Mouse (Mus musculus) hindbrain, embryonic 16.5 days (tissue): ENCODE data around the gene Smim4. TPM values are rescaled to one million over a fixed set of nuclear protein-coding genes. Genes with fewer than 3 reads are reported as not detected.

Experiments
- ATAC-seq: fragments of 200-750 bp; cut with Nextera tagmentation; 2 replicates; pipeline ENCODE4 v1.8.0; 2017; ENCODE audit warnings: moderate TSS enrichment, moderate library complexity
- H3K27ac ChIP-seq: fragments of 300-500 bp; sonication (generic); 2 replicates; pipeline ENCODE4 v1.5.1; 2014; ENCODE audit warnings: low read depth, mild to moderate bottlenecking, control low read depth, low read length, moderate library complexity
- H3K27me3 ChIP-seq: fragments of 300-500 bp; sonication (generic); replicated peaks from 2 replicates; pipeline ENCODE4 v1.6.1; 2014; ENCODE audit warnings: low read length; ENCODE audit not compliant: control insufficient read depth, insufficient read depth
- H3K36me3 ChIP-seq: fragments of 300-500 bp; sonication (generic); 2 replicates; pipeline ENCODE4 v1.6.1; 2014; ENCODE audit warnings: mild to moderate bottlenecking, low read length, moderate library complexity, mixed read lengths; ENCODE audit not compliant: control insufficient read depth, insufficient read depth
- H3K4me1 ChIP-seq: fragments of 300-500 bp; sonication (generic); 2 replicates; pipeline ENCODE4 v1.6.1; 2014; ENCODE audit warnings: low read depth, low read length; ENCODE audit not compliant: control insufficient read depth, insufficient read depth
- H3K4me2 ChIP-seq: fragments of 300-500 bp; sonication (generic); 2 replicates; pipeline ENCODE4 v1.6.1; 2014; ENCODE audit warnings: mild to moderate bottlenecking, low read length, control low read depth, moderate library complexity
- H3K4me3 ChIP-seq: fragments of 300-500 bp; sonication (generic); 2 replicates; pipeline ENCODE4 v1.5.1; 2014; ENCODE audit warnings: mild to moderate bottlenecking, low read length, control low read depth, moderate library complexity
- H3K9ac ChIP-seq: fragments of 300-500 bp; sonication (generic); 2 replicates; pipeline ENCODE4 v1.6.1; 2014; ENCODE audit warnings: low read depth, mild to moderate bottlenecking, control low read depth, low read length, moderate library complexity
- H3K9me3 ChIP-seq: fragments of 300-500 bp; sonication (generic); 2 replicates; pipeline ENCODE4 v1.6.1; 2014; ENCODE audit warnings: mild to moderate bottlenecking, low read length, moderate library complexity; ENCODE audit not compliant: control insufficient read depth
- WGBS: fragments of 180-500 bp; shearing (Covaris S2); extraction: QIAGEN DNeasy Blood & Tissue Kit; methylation state at CpG from one replicate; pipeline ENCODE4 v1.1.7; 2014; 5-methylcytosine and 5-hydroxymethylcytosine counted together
- polyA plus RNA-seq: library from polyadenylated mRNA; unstranded; fragments of >200 nt; fragmentation: Nextera tagmentation; extraction: Ambion mirVana; gene quantifications from 2 replicates; pipeline ENCODE4 v1.2.1, GENCODE M21; 2015

The Smim4 gene
- polyA plus RNA-seq, 1 experiment from 2014 or later, result 51.3 TPM

- peak overlapping the region; percentile 48 for H3K9ac ChIP-seq
- no peaks in the 10 kb centered on the region for H3K9me3 ChIP-seq
- no peaks in the 10 kb centered on the region for H3K36me3 ChIP-seq
- no peak for ATAC-seq
- H3K27me3 ChIP-seq, result no peaks in the 10 kb centered on the region
- H3K4me1 ChIP-seq, result peaks cover 43% of the 10 kb centered on the region
- peak overlapping the region; percentile 74 for H3K4me3 ChIP-seq
- peak overlapping the region; percentile 90 for H3K27ac ChIP-seq
- peak overlapping the region; percentile 80 for H3K4me2 ChIP-seq
- WGBS, result 70% methylated on average over 15 of the region's 15 CpGs
Observed at GRCm38 (mm10) chr14:31129326-31130235, 825 bp upstream of the Smim4 start.

- H3K4me1 ChIP-seq, result peaks cover 36% of the 10 kb centered on the region
Observed at GRCm38 (mm10) chr14:31128101-31128825, 493 bp downstream of the Smim4 start.

GRCm38 (mm10) chr14:31126826-31127225, 1.9 kb downstream of the Smim4 start:
- no peak overlapping the region for H3K4me3 ChIP-seq
- peaks cover 22% of the 10 kb centered on the region for H3K4me1 ChIP-seq
- H3K4me2 ChIP-seq, result no peak overlapping the region
- no peak overlapping the region for H3K9ac ChIP-seq
- H3K27ac ChIP-seq, result no peak overlapping the region
- H3K27me3 ChIP-seq, result no peaks in the 10 kb centered on the region
- peaks cover 2% of the 10 kb centered on the region; the same call in 1 of the 2 replicates for H3K36me3 ChIP-seq
- WGBS, result 96% methylated on average over 8 of the region's 8 CpGs
- ATAC-seq, result no peak
- no peaks in the 10 kb centered on the region for H3K9me3 ChIP-seq

More at GRCm38 (mm10) chr14:31128101-31128825, 493 bp downstream of the Smim4 start:
- peak overlapping the region; percentile 70 for H3K9ac ChIP-seq
- WGBS, result 3% methylated on average over 23 of the region's 23 CpGs
- no peaks in the 10 kb centered on the region for H3K9me3 ChIP-seq
- H3K4me2 ChIP-seq, result peak overlapping the region; percentile 80
- peak overlapping the region; percentile 74 for H3K4me3 ChIP-seq
- H3K27me3 ChIP-seq, result no peaks in the 10 kb centered on the region
- peak; percentile 0; the same call in 1 of the 2 replicates for ATAC-seq
- H3K27ac ChIP-seq, result peak overlapping the region; percentile 77
- no peaks in the 10 kb centered on the region for H3K36me3 ChIP-seq

- WGBS, result 70% methylated on average over 9 of the region's 9 CpGs
- Histone ChIP-seq H3K27me3 (no peaks in the 10 kb centered on the region), H3K9me3 (no peaks in the 10 kb centered on the region), H3K9ac (peak overlapping the region; percentile 22; the same call in 1 of the 2 replicates), H3K4me1 (peaks cover 17% of the 10 kb centered on the region), H3K4me3 (no peak overlapping the region), H3K4me2 (no peak overlapping the region), H3K27ac (no peak overlapping the region), H3K36me3 (peaks cover 4% of the 10 kb centered on the region; the same call in 1 of the 2 replicates)
- ATAC-seq, result no peak
Observed at GRCm38 (mm10) chr14:31125106-31126075, 3.4 kb downstream of the Smim4 start.

GRCm38 (mm10) chr14:31115522-31115921, 13.2 kb downstream of the Smim4 start:
- 73% methylated on average over 2 of the region's 2 CpGs for WGBS

GRCm38 (mm10) chr14:31114011-31114410, 14.7 kb downstream of the Smim4 start:
- ATAC-seq, result no peak
- H3K9me3 ChIP-seq, result no peaks in the 10 kb centered on the region
- 83% methylated on average over 3 of the region's 3 CpGs for WGBS
- H3K36me3 ChIP-seq, result peaks cover 7% of the 10 kb centered on the region; the same call in 1 of the 2 replicates
- H3K9ac ChIP-seq, result no peak overlapping the region
- no peaks in the 10 kb centered on the region for H3K4me1 ChIP-seq
- no peak overlapping the region for H3K4me3 ChIP-seq
- H3K4me2 ChIP-seq, result no peak overlapping the region
- no peaks in the 10 kb centered on the region for H3K27me3 ChIP-seq
- no peak overlapping the region for H3K27ac ChIP-seq

More at GRCm38 (mm10) chr14:31115522-31115921, 13.2 kb downstream of the Smim4 start:
- no peaks in the 10 kb centered on the region for H3K9me3 ChIP-seq
- H3K27ac ChIP-seq, result no peak overlapping the region
- no peaks in the 10 kb centered on the region for H3K4me1 ChIP-seq
- peaks cover 10% of the 10 kb centered on the region; the same call in 1 of the 2 replicates for H3K36me3 ChIP-seq
- no peaks in the 10 kb centered on the region for H3K27me3 ChIP-seq
- H3K9ac ChIP-seq, result no peak overlapping the region
- no peak overlapping the region for H3K4me2 ChIP-seq
- no peak overlapping the region for H3K4me3 ChIP-seq
- no peak for ATAC-seq

- WGBS, result 85% methylated on average over 5 of the region's 5 CpGs
- no peak for ATAC-seq
- no peaks in the 10 kb centered on the region for H3K4me1 ChIP-seq
Observed at GRCm38 (mm10) chr14:31112187-31112586, 16.6 kb downstream of the Smim4 start.

GRCm38 (mm10) chr14:31110613-31111012, 18.1 kb downstream of the Smim4 start:
- Histone ChIP-seq H3K27ac (no peak overlapping the region), H3K27me3 (no peaks in the 10 kb centered on the region), H3K4me3 (no peak overlapping the region), H3K4me1 (no peaks in the 10 kb centered on the region), H3K9me3 (no peaks in the 10 kb centered on the region), H3K4me2 (no peak overlapping the region), H3K36me3 (peaks cover 16% of the 10 kb centered on the region), H3K9ac (no peak overlapping the region)
- no peak for ATAC-seq
- WGBS, result 84% methylated on average over 3 of the region's 3 CpGs

More at GRCm38 (mm10) chr14:31112187-31112586, 16.6 kb downstream of the Smim4 start:
- Histone ChIP-seq H3K9ac (no peak overlapping the region), H3K4me3 (no peak overlapping the region), H3K9me3 (no peaks in the 10 kb centered on the region), H3K27me3 (no peaks in the 10 kb centered on the region), H3K36me3 (peaks cover 5% of the 10 kb centered on the region; the same call in 1 of the 2 replicates), H3K27ac (no peak overlapping the region), H3K4me2 (no peak overlapping the region)
